Mouse (Mus musculus) hematopoietic stem cell, adult 5-6 weeks (primary cell): ENCODE results near the gene Dnph1. TPM values are rescaled to one million over a fixed set of nuclear protein-coding genes. Genes with fewer than 3 reads are reported as not detected.

Experiments used
- ATAC-seq, 2 experiments: fragments of 125-278 bp in 1 of 2; replicated peaks in 1 of 2; 2 replicates each; pipeline ENCODE4 v1.8.0; 2016 to 2017; ENCODE audit warnings: inconsistent platforms in 2 of 2, mild to moderate bottlenecking in 2 of 2, moderate number of reproducible peaks in 2 of 2, low read depth in 1 of 2, moderate TSS enrichment in 1 of 2; ENCODE audit not compliant: low FRiP score in 2 of 2, poor library complexity in 2 of 2, severe bottlenecking in 2 of 2, insufficient read depth in 1 of 2, low TSS enrichment in 1 of 2
- total RNA-seq: library from RNA; stranded (forward); fragments of 172-1452, 232-1000 nt; gene quantifications from 2 replicates; pipeline ENCODE4 v1.2.3, GENCODE M21; 2017

Gene Dnph1
- 11.1 and 21.0 TPM in 2 replicates for total RNA-seq

DNA sequence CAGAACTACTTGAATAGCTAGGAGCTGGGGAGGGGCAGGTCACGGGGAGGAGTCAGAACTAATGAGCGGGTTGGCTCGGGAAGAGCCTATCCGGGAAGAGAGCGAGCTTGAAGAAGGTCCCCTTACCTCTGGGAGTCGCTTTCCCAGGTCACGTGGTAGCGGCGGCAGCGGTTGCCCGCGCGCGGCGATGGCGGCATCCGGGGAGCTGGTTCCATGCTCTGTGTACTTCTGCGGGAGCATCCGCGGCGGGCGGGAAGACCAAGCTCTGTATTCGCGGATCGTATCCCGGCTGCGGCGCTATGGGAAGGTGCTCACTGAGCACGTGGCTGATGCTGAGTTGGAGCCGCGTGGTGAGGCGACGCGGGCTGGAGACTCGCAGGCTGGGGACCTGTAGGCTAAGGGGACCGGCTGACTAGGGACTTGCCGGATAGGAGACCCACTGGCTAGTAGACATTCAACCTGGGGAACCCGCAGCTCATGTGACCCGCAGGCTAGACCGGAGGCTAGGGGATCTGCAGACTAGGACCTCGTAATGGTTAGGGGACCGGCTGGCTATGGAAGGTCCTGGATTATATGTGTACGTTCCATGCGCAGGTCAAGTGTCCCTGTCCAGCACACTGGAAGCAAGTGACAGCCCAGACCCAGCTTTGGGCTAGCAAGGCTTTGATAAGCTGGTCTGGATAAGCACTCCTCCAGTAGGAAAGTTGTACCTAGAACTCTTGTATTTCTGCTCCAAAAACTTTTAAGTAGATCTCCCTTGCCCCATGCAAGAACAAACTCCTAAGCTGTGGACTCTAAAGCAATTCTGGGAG, at the start of gene Dnph1:
Gene Dnph1 (plus strand): TSS at position 89 of the 812 bp plus-strand sequence.
- ATAC-seq: peak; percentile 78 to 89

DNA sequence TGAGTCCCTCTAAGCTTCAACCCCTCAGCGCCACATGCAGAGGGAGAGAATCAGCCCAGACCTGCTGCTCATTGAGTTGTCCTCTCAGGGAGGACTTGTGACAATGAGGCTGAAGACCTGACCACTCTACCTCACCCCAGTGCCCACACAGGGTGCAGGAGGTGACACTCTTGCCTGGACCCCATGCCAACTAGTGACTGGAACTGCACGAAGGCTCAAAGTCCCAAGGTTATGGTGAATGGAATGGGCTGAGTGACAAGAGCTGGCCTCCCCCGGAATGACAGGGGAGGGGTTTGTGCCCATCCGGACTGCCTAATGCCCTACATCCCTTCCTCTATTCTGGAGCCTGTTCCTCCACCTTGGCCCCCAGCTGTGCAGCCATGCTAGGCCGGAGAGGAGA, 43.8 kb upstream of the Dnph1 start:
- no peak for ATAC-seq

DNA sequence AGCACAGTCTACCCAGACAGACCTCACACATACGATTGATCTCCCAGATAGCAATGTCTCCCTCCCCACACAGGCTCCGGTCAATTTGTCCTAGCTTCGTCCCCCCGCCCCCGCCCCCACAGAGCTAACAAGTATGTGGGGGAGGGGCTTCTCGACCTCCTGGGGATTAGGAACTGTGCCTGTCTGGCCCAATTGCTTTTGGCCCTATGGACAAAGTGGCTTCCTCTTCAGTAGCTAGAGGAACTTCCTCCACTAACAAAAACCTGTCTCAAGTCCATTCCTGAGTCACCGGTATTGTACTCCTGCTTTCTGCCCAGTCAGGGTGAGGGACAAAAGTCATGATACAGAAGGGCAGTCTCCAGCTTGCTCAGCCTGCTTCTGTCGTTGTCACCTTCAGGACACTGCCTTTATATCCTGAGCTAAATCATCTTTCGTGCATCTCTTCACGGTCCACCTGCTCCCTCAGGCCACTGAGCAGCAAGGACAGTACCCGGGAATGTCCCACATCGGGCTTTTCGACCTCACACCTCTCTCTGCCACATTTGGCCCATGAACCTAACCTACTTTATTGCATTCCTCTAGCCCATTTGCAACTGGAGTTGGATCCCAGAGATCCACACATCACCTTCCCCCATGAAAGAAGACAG, 43.1 kb upstream of the Dnph1 start:
- ATAC-seq: no peak

DNA sequence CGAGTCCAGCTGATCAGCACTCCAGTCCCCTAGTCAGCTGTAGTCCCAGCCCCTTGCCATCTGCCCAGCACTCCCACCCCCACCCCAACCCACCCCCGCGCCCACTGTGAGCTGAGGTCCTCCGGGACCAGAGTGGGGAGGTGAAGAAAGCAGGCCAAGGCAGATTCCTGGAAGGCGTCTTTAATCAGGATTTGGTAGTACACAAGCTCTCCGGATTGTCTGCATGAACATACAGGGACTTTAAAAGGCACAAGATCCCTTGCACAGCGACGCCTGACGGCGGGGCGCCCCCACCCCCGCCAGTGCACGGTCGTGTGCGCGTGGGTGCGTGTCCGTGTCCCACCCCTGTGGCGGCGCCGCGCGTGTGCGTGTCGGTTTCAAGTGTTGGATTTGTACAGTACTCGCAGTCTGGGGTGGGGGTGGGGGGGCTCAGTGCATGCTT, 42.5 kb upstream of the Dnph1 start:
- no peak for ATAC-seq

DNA sequence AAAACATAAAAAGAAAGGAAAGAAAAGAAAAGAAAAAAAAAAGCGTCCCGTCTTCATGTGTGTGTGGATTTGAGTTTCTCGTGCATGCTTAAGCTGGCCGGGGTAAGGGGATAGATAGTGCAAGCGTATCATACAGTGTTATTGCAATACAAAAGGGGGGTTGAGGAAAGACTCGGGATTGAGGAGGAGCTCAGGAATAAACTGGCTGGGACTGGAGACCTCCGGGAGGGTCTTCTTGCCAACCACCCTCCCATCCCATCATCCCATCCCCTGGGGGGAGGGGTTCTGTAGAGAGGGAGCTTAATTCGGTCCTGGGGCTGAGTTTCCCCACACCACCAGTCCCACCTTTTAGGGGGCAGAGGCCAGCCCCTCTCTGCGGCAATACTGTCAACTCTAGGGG, 42.0 kb upstream of the Dnph1 start:
- ATAC-seq: no peak

DNA sequence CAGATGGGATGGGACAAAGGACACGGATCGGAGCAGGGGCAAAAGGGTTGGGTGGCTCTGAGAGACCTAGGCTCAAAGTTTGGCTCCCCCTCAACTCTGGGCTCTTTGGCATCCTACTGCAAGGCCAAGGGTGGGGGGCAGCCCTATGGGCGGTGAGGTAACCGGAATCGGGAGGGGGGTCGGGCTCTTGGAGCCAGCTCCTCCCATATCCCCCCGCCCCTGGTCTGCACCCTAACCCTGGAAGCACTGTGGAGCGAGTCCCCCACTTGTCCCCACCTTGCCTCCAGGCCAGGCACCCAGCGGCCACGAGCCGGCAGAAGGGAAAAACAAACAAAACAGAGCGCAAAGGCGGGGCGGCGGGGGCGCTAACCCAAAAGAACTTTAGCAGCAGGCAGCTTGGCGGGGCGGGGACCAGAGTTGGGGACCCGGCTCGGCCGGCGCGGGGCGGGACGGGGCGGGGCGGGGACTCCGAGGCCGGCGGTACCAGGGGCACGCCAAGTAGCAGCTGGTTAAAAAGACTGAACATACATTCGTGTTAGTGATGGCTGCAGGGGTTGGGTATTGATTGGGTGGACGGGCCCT, 41.3 kb upstream of the Dnph1 start:
- ATAC-seq: no peak

DNA sequence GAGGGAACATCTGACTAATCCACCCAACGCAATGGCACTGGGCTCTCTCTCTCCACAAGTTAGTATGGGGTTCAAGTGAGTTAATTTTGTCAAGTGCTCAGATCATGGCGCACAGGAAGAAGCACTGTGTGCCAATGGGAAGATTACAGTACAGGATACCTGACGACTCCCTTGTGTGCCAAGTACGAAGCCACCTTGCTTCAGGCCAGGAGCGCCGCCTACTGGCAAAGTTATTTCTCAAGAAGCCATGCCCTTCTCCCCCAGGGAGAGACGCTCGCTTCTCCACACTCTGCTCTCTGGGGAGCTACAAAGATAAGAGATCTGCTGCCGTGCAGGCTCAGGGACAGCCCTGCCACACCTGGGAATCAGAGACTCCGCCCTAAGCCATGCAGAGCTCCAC, 38.7 kb upstream of the Dnph1 start:
- no peak; a peak in 1 of 4 replicates for ATAC-seq

DNA sequence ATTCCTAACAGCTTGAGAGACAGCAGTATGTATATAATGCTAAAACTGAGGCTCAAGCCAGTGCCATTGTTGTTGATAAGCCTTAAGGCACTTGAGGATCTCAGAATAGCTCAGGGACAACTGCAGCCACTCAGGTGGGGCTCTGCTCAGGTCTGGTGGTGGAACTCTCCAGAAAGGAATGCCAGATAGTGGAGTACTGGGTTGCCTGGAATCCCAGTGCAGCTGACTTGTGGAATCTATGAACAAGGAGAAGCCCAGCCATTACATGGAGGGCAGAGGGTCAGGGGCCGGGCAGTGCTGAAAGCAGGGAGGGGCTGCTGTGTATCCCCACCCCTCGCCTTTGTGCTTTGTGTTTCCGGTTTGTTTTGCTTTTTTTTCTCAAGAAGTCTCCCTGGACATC, 38.1 kb upstream of the Dnph1 start:
- no peak for ATAC-seq

DNA sequence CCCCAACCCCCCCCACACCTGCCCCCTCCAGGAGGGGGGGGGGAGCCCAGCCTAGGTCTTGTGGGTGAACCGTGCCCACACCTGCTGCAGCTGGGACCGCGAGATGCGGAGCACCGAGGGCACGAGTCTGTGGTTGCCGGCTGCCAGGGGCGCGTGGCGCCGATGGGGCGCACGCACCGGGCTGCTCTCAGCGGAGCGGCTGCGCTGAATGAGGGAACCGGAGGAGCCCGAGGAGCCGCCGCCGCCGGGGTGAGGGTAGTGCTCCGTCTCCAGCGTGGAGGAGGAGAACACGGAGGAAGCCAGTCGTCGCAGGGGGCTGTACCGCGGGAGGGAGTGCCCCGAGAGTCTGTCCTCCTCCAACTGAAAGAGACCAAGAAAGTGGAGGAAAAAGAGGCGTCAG, 35.8 kb upstream of the Dnph1 start:
- ATAC-seq: peak in 1 of 2 experiments; percentile 41; a peak in 1 of 4 replicates

DNA sequence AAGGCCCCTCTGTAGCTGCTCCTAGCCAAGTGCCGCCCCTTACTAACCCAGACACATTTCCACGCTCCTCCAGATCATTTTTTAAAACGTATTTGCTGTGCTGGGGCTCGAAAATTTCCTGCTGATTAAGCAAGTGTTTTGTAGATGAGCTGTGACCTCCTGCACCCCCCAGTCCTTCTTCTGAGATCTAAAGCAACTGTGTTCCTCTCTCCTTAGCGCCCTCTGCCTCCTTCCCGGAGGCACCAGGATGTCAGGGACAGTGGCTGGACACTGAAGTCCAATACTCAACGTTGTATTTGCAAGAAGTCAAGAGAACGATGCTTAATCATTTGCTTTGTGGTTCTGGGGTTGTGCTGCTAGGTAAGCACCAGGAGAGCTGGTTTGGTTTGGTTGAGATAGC, 35.2 kb upstream of the Dnph1 start:
- no peak for ATAC-seq

DNA sequence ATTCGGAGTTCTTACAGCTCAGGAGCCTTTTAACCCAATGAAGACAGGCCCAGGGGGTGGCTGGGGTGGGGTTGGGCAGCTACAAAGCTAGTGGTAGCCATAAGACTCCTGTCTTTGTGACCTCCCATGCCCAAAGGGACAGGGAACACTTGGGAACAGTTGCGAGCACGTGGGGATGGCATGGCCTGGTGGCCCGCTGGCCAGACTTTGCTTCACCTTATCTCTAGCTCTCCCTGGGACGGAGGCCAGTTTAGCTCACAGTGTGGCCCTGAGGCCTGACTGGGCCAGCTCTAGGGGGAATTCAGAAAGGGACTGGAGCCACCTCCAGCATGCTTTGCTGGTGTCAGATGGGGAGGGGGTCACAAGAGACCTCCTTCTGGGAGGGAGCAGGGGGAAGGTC, 34.3 kb upstream of the Dnph1 start:
- ATAC-seq: no peak

DNA sequence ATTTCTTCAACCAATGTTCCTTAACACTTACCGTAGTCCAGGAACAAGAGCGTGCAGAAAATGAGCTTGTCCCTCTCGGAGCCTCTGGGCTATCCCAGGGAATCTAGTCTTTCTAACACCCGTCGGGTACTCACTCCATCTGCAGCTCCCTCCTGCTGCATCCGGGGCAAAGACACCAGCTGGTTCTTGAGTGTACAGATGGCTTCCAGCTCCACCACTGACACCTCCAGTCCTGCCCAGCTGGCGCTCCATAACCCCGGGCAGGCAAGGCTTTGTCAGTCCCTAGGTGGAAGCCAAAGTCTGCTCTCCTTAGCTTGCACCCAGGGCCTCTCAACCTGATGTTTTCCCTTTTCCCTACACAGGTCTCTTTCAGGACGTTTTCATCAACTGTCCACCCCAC, 28.7 kb upstream of the Dnph1 start:
- ATAC-seq: no peak

DNA sequence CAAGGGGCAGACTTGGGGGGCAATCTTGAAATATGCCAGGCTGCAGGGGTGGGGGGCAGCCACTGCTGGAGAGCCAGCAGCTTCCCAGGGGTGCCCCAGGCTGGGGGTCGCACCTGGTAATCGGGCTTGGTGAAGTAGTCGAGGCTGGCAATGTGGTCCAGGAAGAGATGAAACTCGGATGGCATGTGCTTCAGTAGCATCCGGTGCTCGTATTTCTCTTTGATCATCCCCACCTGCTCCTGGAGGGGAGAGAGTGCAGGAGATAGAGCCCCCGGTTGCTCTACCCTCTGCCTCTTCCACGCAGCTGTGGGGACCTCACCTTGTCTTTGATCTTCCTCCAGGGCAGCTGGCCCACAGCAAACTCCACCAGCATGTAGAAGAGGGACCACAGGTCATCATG, 19.9 kb upstream of the Dnph1 start:
- no peak for ATAC-seq

DNA sequence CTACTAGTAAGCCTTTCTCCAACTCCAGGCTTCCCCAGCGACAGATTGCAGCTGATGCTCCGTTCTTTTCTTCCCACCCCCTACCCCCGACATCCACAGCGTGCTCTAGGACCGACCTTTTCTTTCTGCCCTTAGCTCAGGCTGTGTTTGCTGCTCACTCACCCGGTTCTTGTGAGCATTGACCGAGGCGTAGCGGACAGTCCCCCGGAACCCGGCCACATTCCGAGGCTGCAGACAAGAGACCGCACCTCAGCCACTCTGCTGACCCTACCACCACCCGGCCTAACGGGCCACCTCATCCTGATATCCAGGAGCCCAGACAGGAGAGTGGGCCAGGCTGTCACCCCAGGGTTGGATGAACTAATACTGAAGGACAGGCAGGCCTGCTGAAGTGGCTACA, 19.2 kb upstream of the Dnph1 start:
- no peak for ATAC-seq

DNA sequence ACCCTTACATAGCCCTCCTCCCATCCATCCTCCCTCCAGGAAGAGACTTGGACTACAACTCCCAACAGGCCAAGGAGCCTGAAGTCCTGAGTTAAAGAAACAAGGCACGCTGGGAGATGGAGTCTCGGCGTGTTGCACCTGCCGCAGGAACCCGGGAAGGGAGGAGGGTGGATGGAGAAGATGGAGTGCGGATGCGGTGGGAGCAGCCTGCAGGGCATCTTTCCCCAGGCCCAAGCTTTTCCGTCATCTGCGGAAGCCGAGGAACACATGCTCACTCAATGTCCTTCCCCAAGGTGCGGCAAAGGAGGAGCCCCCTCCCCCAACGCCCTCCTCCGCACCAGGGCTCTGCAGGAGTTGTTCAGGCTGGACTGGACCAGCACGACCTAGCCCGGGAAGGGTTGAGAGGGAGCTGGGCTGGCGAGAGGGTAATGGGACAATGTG, 12.9 kb upstream of the Dnph1 start:
- ATAC-seq: peak; percentile 52 to 54; a peak in 1 of 4 replicates

DNA sequence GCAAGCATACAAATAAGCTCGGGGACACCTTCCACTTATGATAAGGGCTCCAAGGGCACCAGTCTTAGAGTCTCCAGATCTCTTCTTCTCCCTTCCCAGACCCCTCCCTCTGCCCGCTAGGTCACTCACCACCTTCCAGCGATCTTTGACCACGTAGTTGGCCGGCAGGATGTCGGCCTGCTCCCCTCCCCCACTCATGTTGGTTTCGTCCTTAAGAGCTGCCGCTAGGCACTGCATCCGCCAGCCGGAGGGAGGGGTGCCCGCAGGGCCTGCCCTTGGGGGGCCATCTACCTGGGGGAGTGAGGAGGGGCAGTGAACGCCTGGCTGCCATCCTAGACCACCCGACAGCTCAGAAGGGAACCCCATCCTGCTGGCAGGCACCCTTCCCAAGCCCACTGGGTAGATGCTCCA, 12.5 kb upstream of the Dnph1 start:
- ATAC-seq: 0 out of 4 replicates have a peak, but pooled peaks of 1 of the 2 experiments have one; percentile 24

DNA sequence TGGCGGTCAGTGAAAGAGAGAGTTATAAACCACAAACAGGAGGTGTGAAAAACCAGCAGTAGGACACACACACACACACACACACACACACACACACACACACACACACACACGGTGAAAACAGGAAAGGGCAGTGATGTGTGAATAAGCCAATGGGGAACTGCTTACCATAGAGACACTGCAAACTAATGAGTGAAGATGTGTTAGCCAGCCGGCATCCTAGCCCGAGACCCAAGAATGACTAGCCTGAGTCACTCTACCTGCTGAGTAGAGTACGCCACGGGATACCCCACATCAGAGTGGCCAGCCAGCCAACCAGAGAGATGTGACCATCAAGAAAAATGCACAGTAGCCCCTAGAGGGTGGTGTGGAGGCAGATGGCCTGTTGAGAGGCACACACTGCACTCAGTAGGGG, 12.0 kb upstream of the Dnph1 start:
- ATAC-seq: peak in 1 of 2 experiments; percentile 30; a peak in 2 of 4 replicates

DNA sequence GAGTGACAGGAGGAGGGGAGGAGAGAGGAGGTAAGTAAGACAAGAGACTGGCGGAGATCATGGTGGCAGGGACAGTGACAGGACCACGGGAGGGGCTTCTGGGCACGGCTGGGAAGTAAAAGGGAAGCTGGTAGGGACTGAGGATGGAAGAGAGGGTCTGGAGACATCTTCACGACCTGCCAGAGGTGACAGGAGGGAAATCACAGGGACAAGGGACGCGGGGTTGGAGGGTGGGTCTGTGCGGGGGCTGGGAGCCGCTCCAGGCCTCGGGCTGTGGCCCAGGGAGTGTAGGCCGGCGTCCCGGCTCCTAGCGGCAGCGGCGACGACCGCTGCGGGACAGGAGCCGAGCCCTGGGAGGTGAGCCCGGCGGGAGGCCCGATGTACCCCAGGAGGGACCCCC, 9.5 kb upstream of the Dnph1 start:
- no peak for ATAC-seq
